ENCODE assay signal across 8 mouse cellular contexts in the genomic region with DNA sequence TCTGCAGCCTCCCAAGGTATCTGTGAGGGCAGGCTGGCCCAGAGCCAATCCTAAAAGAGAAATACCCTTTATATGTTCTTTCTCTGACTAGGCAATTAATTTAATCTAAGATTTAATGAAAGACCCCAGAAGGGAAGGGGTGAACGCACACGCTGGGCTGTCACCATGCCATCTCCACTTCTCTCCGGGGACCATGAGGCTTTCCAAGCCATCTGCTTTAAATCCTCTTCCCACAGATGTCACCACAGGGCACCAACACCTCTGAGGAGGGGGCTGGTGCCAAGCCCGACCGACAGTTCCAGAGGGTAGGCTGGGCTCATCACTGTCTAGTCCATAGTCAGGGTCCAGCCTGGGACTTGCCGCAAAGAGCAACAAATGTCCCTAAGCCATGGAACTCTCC. TPM values are rescaled to one million over a fixed set of nuclear protein-coding genes. Genes with fewer than 3 reads are reported as not detected.
A peak's percentile ranks its signal among the peaks of the same experiment; 100 is the strongest.
DNase-seq lines count a peak whose midpoint lies in the region; ATAC-seq lines count a peak whose summit lies in the region.
"Had no signal": no experiment of that assay in that cellular context is flagged by ENCODE, and none has a peak within 500 bp of the region (broad histone marks: within the 10 kb centered on the region; RNA-seq: fewer than 3 reads in every experiment).

No protein-coding gene starts in this region.

- H3K9me3 ChIP-seq in neural tube, embryonic 11.5 days (ENCODE audit: control insufficient read depth, low read length) = no peaks in the 10 kb centered on the region
- no peaks in the 10 kb centered on the region for H3K9me3 ChIP-seq in forebrain, embryonic 12.5 days
- no peaks in the 10 kb centered on the region for H3K9me3 ChIP-seq in limb, embryonic 15.5 days

- H3K27ac ChIP-seq in neural tube, embryonic 11.5 days (ENCODE audit: low read depth, low read length) = no peak overlapping the region
- H3K27ac ChIP-seq in forebrain, embryonic 12.5 days = no peak overlapping the region
- H3K27ac ChIP-seq in limb, embryonic 15.5 days = no peak overlapping the region

- WGBS in neural tube, embryonic 11.5 days = 10% methylated on average over 6 of the region's 6 CpGs
- 15% methylated on average over 6 of the region's 6 CpGs for WGBS in forebrain, embryonic 12.5 days
- 30% methylated on average over 6 of the region's 6 CpGs for WGBS in limb, embryonic 15.5 days

- intact Hi-C loops in left cerebral cortex, postnatal 10 days (cut with DNase I) = loop anchor here (5.0 kb wide), 1 partner anchor 51 kb away; no protein-coding TSS in a partner anchor

- peak overlapping the region; percentile 55 for H3K4me2 ChIP-seq in neural tube, embryonic 11.5 days (ENCODE audit: low read depth)
- peak overlapping the region; percentile 97 for H3K4me2 ChIP-seq in forebrain, embryonic 12.5 days
- H3K4me2 ChIP-seq in limb, embryonic 15.5 days = peak overlapping the region; percentile 93; the same call in 1 of the 2 replicates

- H3K9ac ChIP-seq in neural tube, embryonic 11.5 days (ENCODE audit: low read length) = no peak overlapping the region
- peak overlapping the region; percentile 81; the same call in 1 of the 2 replicates for H3K9ac ChIP-seq in forebrain, embryonic 12.5 days
- no peak overlapping the region for H3K9ac ChIP-seq in limb, embryonic 15.5 days

- peak; percentile 34 for DNase-seq in neural tube, embryonic 11.5 days (ENCODE audit: low spot score)
- no peak for DNase-seq in neural tube, embryonic 10.5 days (ENCODE audit: extremely low spot score, low spot score)
- no peak for DNase-seq in adipocyte (ENCODE audit: low spot score)
- DNase-seq in left cerebral cortex, postnatal 10 days (ENCODE audit: extremely low spot score in 1 of 2, low spot score in 2 of 2) = no peak
- DNase-seq: gastrocnemius, postnatal 36 days had no signal

- peak overlapping the region; percentile 57 for H3K4me3 ChIP-seq in neural tube, embryonic 11.5 days (ENCODE audit: low read depth, low read length)
- peak overlapping the region; percentile 63 for H3K4me3 ChIP-seq in forebrain, embryonic 12.5 days (replicated peaks)
- peak overlapping the region; percentile 68 for H3K4me3 ChIP-seq in limb, embryonic 15.5 days

- peak; percentile 36 for ATAC-seq in neural tube, embryonic 11.5 days (ENCODE audit: insufficient read depth, low FRiP score, low TSS enrichment)
- ATAC-seq in forebrain, embryonic 12.5 days (ENCODE audit: low FRiP score) = 0 out of 2 replicates have a peak, but pooled peaks have one; percentile 9
- ATAC-seq in limb, embryonic 15.5 days (ENCODE audit: insufficient number of reproducible peaks, low FRiP score, low TSS enrichment, low read depth) = no peak
- no peak for ATAC-seq in erythroid progenitor cell, adult 5-6 weeks (replicated peaks; ENCODE audit: low FRiP score, poor library complexity, severe bottlenecking)

- H3K4me1 ChIP-seq in neural tube, embryonic 11.5 days (ENCODE audit: control insufficient read depth, insufficient read depth, low read length) = peaks cover 17% of the 10 kb centered on the region
- H3K4me1 ChIP-seq in forebrain, embryonic 12.5 days = peaks cover 76% of the 10 kb centered on the region
- H3K4me1 ChIP-seq in limb, embryonic 15.5 days = peaks cover 17% of the 10 kb centered on the region

- H3K27me3 ChIP-seq in neural tube, embryonic 11.5 days (ENCODE audit: control insufficient read depth, insufficient read depth, low read length) = no peaks in the 10 kb centered on the region
- peaks cover 29% of the 10 kb centered on the region for H3K27me3 ChIP-seq in forebrain, embryonic 12.5 days
- peaks cover 12% of the 10 kb centered on the region; the same call in 1 of the 2 replicates for H3K27me3 ChIP-seq in limb, embryonic 15.5 days

- H3K36me3 ChIP-seq in neural tube, embryonic 11.5 days (ENCODE audit: control insufficient read depth, insufficient read depth, low read length) = no peaks in the 10 kb centered on the region
- no peaks in the 10 kb centered on the region for H3K36me3 ChIP-seq in forebrain, embryonic 12.5 days (replicated peaks)
- H3K36me3 ChIP-seq in limb, embryonic 15.5 days = no peaks in the 10 kb centered on the region

RNA-seq across cellular contexts. Expression of a gene that starts 4.5 kb away (rescaled TPM):
- polyA plus RNA-seq in neural tube, embryonic 11.5 days (2014; fragmentation: Nextera tagmentation; extraction: Ambion mirVana) = 33.5 and 34.0 TPM in 2 replicates
- polyA plus RNA-seq in forebrain, embryonic 12.5 days (2016; fragmentation: Nextera tagmentation; extraction: Ambion mirVana) = 48.5 and 51.2 TPM in 2 replicates
- polyA plus RNA-seq in limb, embryonic 15.5 days (2015; fragmentation: Nextera tagmentation; extraction: Ambion mirVana) = 26.4 and 27.9 TPM in 2 replicates
- 10 to 100 TPM; 15.0 to 16.0 TPM for total RNA-seq in left cerebral cortex, postnatal 10 days (2021)
- total RNA-seq in erythroid progenitor cell, adult 5-6 weeks (2015; ENCODE audit: low replicate concordance) = 14.8 and 20.1 TPM in 2 replicates
- total RNA-seq in erythroid progenitor cell, adult 5-6 weeks (2017; ENCODE audit: low replicate concordance) = 5.4 and 8.7 TPM in 2 replicates

Comparison
In these comparisons a context has a peak if more than half of its experiments do, and no peak if none do; other contexts are left out.
1. ATAC-seq: peak in neural tube, embryonic 11.5 days (single experiment) and forebrain, embryonic 12.5 days (single experiment); none in limb, embryonic 15.5 days (single experiment) and erythroid progenitor cell, adult 5-6 weeks (single experiment).
2. Peak in every context shown above with its lines, with median percentiles within 50 percentile points of each other: H3K4me2 ChIP-seq and H3K4me3 ChIP-seq.